Mouse (Mus musculus) gastrocnemius, adult 18-20 months (tissue): ENCODE measurements around the gene Cyp2a22. TPM values are rescaled to one million over a fixed set of nuclear protein-coding genes. Genes with fewer than 3 reads are reported as not detected.
"Not testable (repeated sequence)": the region's sequence is repeated elsewhere in the genome, so short reads cannot be mapped to it uniquely, and the experiment has no call there.

Experiments used
- DNase-seq: peaks from one replicate; pipeline ENCODE4 v3.0.0; 2021; ENCODE audit warnings: low spot score
- long read RNA-seq, 2 experiments: library from polyadenylated mRNA; stranded (forward); transcript quantifications; one replicate each; pipeline ENCODE4 v2.0.0; 2021
- total RNA-seq, 2 experiments: library from RNA; stranded (reverse); gene quantifications; 2 replicates each; pipeline ENCODE4 v1.2.3; 2021

Cyp2a22 gene
- not detected for total RNA-seq
- long read RNA-seq, experiment 1, result 0 reads
- long read RNA-seq, experiment 2, result 0 reads

- no peak for DNase-seq
Measured at GRCm38 (mm10) chr7:26939262-26939661, at the start of gene Cyp2a22. TSS of gene Cyp2a22 (minus strand) at chr7:26939384.

DNA sequence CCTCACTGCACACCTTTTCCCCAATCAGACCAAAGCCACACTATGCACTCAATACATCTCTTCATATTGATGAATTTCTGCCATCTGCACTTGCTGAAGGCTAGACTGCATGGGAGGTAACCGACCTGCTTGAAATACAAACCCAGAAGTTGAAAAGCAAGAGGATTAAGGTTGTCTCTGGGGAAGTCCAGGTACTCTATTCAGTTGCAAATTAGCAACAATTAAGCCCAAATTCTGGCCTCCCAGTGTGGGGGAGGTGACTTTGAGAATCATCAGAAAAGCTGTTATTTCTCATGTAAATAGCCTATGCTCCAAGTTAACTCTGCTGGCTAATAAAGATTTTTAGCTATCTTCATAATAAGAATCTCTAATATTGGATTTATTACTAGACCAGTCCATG, 44.0 kb upstream of the Cyp2a22 start:
- not testable (repeated sequence) for DNase-seq

DNA sequence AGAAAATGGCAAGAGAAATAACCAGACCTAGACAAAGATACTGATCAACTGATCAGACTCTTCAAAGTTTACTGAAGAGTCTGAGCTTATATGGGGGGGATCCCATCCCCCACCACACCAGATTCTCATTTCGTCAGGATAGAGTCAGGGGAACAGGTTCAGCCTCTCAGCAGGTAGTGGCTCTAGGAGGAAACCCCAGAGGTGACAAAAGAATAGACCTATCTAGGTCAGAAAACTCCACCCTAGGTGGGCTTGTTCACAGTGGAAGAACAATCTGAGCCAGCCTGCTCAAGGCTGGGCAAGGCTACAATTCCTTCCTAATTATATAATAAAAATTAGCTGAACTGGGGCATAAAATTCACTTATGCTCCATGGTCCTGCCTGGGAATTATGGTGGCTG, 43.4 kb upstream of the Cyp2a22 start:
- DNase-seq, result no peak

DNA sequence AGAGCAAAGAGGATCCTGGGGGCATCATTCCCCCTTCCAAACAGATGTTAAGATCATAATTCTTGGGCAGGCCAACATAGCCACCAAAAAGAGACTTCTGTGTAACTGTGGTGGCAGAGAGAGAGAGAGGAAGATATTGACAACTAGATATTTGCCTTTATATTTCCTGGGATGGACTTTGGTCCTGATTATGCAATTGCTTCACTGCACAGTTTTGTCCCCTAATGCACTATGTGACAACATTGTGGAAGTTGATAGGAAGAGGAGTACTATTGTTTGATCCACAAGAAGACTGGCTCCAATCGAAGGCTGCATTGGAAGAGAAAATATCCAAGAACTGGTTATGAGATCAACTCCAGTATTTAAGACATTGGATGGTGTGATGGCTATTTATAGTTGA, 42.8 kb upstream of the Cyp2a22 start:
- not testable (repeated sequence) for DNase-seq

GRCm38 (mm10) chr7:26981464-26981863, 42.3 kb upstream of the Cyp2a22 start:
- DNase-seq, result not testable (repeated sequence)

DNA sequence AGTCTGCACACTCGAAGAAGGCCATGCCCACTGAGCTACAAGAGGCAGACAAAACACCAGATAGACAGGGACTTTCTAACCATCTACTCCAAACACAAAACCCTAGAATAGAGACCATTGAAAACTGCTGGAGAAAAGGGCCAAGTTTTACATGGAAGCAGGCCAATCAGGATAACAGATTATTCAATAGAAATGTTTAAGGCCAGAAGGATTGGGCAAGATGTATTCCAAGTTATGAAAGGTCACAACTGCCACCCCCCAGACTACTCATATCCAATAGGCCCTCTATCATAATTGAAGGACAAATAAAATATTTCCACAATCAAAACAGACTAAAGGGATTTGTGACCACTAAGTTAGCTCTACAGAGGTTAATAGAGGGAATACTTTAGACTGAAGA, 23.2 kb upstream of the Cyp2a22 start:
- not testable (repeated sequence) for DNase-seq

DNA sequence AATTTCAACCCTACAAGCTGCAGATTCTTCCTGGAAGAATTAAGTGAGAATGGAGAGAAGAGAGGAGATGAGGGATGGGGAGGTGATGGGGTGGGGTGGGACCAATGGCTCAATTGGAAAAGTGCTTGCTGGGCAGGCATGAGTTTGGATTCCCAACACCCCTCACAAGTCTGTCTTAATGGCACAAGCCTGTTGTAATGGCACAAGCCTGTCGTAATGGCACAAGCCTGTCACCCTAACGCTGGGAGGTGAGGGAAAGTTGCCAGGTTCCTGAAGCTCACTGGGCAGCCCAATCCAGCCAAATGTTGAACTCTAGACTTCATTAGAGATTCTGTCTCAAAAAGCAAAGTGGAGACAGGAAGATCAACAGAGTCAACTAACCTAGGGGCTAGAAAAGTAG, 14.1 kb upstream of the Cyp2a22 start:
- DNase-seq, result not testable (repeated sequence)

GRCm38 (mm10) chr7:26952671-26953070, 13.5 kb upstream of the Cyp2a22 start:
- not testable (repeated sequence) for DNase-seq

- DNase-seq, result not testable (repeated sequence)
Measured at GRCm38 (mm10) chr7:26941320-26941925, 2.2 kb upstream of the Cyp2a22 start.

DNA sequence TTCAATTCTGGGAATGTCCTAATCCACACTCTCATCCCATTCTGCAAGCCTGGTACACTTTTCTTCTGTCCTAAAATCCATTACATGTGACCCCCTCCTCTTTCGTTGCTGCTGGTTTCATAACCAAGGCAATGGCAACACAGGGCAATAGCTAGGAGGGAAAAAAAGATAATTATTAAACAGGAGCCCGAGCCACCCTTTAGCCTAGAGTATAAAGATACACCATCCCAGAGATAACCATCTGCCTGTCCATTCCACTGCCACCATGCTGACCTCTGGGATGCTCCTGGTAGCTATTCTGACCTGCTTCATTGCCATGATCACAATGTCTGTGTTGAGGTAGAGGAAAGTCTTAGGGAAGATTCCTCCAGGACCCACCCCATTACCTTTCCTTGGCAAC, 22.1 kb downstream of the Cyp2a22 start:
- not testable (repeated sequence) for DNase-seq

Other genes starting within 250 kb of the Cyp2a22 start
- not detected for gene Cyp2b19, start 182.2 kb downstream of the Cyp2a22 start, total RNA-seq
- not detected for gene Cyp2g1, start 130.5 kb downstream of the Cyp2a22 start, total RNA-seq
- not detected for gene Cyp2a5, start 104.1 kb downstream of the Cyp2a22 start, total RNA-seq
- gene Cyp2a12, start 89.7 kb upstream of the Cyp2a22 start, total RNA-seq, result under 1 TPM; 0.09 to 0.26 TPM
- gene Cyp2f2, start 180.5 kb upstream of the Cyp2a22 start, total RNA-seq, result 1 to 10 TPM; 1.5 to 1.9 TPM
- gene Cyp2t4, start 214.3 kb upstream of the Cyp2a22 start, total RNA-seq, result not detected
- gene Egln2, start 227.4 kb upstream of the Cyp2a22 start, total RNA-seq, result 100 to 1,000 TPM; 107 to 108 TPM
- gene Rab4b, start 239.5 kb upstream of the Cyp2a22 start, total RNA-seq, result 1 to 10 TPM; 6.0 to 6.1 TPM
- gene Gm21983, start 241.7 kb upstream of the Cyp2a22 start, total RNA-seq, result under 1 TPM in 1 of 2 experiments, not detected in 1; 0.21 TPM
- gene Mia, start 241.8 kb upstream of the Cyp2a22 start, total RNA-seq, result not detected